Mouse (Mus musculus) spleen, adult 2 months (tissue): ENCODE results near the gene Gins2. TPM values are rescaled to one million over a fixed set of nuclear protein-coding genes. Genes with fewer than 3 reads are reported as not detected.
A peak's percentile ranks its signal among the peaks of the same experiment; 100 is the strongest.

ENCODE experiments used
- DNase-seq, 2 experiments: peaks; one replicate each; pipeline versions ENCODE4 v3.0.0 to v3.0.0-alpha.2; 2012 to 2021; ENCODE audit warnings: low spot score in 2 of 2, low read depth in 1 of 2
- H3K27ac ChIP-seq: fragments of 200-500 bp; 2 replicates; pipeline ENCODE4 v1.5.1; 2012; ENCODE audit warnings: low read length, inconsistent platforms; ENCODE audit not compliant: insufficient read depth
- H3K27me3 ChIP-seq: fragments of 200-500 bp; 2 replicates; pipeline ENCODE4 v1.6.1; 2012; ENCODE audit warnings: mild to moderate bottlenecking, moderate library complexity, low read length, inconsistent platforms; ENCODE audit not compliant: control insufficient read depth, insufficient read depth
- H3K36me3 ChIP-seq: fragments of 200-500 bp; 2 replicates; pipeline ENCODE4 v1.6.1; 2012; ENCODE audit warnings: mild to moderate bottlenecking, low read length, inconsistent platforms; ENCODE audit not compliant: control insufficient read depth, insufficient read depth
- H3K4me1 ChIP-seq: fragments of 200-500 bp; 2 replicates; pipeline ENCODE4 v1.6.1; 2011; ENCODE audit warnings: inconsistent platforms; ENCODE audit not compliant: control insufficient read depth, insufficient read depth, insufficient read length
- H3K4me3 ChIP-seq: fragments of 200-500 bp; 2 replicates; pipeline ENCODE4 v1.5.1; 2011; ENCODE audit warnings: mild to moderate bottlenecking, inconsistent platforms; ENCODE audit not compliant: insufficient read depth, insufficient read length; ENCODE audit errors: extremely low read depth
- CTCF ChIP-seq: fragments of 200-500 bp; IDR thresholded peaks from 2 replicates; pipeline ENCODE4 v1.5.1; 2011; ENCODE audit warnings: mild to moderate bottlenecking, inconsistent platforms; ENCODE audit not compliant: insufficient read depth, insufficient read length, insufficient replicate concordance; ENCODE audit errors: extremely low read depth
- POLR2A ChIP-seq: fragments of 200-500 bp; IDR thresholded peaks from 2 replicates; pipeline ENCODE4 v1.6.1; 2011; ENCODE audit warnings: low read depth, low read length, inconsistent platforms
- WGBS: fragments of 180-500 bp; shearing (Covaris S2); methylation state at CpG from one replicate; pipeline ENCODE4 v1.1.7; 2018; 5-methylcytosine and 5-hydroxymethylcytosine counted together
- polyA plus RNA-seq: library from polyadenylated mRNA; depleted of rRNA; stranded (reverse); fragments of >200 nt; gene quantifications from 2 replicates; pipeline ENCODE4 v1.2.3, GENCODE M21; 2012

Gins2 gene
- polyA plus RNA-seq, 1 experiment = 8.1 TPM

- 69% methylated on average over 7 of the region's 7 CpGs for WGBS
- peaks cover 38% of the 10 kb centered on the region for H3K36me3 ChIP-seq
- H3K4me1 ChIP-seq = peaks cover 18% of the 10 kb centered on the region; the same call in 1 of the 2 replicates
- no peak for DNase-seq
- no peak overlapping the region for H3K4me3 ChIP-seq
- no peaks in the 10 kb centered on the region for H3K27me3 ChIP-seq
- TF ChIP-seq POLR2A (no peak), CTCF (no peak)
- no peak overlapping the region for H3K27ac ChIP-seq
Measured at GRCm38 (mm10) chr8:120565151-120565711, 23.9 kb downstream of the Gins2 start.

DNA sequence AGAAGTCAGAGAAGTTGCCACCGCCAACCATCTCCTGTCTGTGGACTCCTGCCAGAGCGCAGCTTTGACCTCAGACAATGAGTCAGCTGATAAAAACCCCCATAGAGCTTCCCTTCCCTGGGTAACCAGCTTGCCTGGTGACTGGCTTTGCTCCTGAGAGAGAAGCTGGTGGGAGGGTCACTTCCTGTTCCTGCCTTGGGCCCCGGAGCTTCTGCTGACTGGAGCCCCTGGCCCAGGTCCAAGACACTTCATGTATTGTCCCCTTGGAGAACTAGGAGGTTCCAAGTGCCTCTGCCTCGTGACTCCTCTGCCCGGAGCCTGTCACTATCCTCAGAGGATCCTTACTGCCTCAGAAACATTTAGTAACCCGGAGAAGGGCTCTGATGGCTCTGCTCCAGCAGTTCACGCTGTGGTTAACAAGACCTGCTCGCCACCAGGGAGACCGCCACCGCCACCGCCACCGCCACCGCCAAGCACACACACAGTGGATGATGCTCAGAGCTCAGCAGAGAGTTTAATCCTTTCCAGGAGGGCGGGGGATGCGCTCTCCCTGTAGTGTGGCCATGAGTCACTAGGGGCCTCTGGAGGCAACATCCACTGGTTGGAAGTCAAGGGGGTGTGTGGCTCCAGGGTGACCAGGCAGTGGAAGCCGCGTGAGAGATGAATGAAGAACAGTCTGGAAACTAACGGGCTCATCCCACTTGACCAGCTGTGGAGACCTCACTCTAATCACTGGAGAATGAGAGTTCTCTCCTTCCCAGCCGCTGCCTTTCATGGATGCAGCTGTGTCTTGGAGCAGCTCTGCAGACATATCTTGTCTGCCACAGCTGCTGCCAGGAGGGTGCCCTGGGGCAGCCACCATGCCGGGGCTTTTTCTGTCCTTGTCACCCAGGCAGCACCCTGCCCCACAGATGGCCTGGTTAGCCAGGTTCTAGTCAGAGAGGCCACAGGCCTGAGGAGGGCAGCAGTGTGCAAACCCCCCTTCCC is 25.0 kb downstream of the Gins2 start:
- Histone ChIP-seq H3K36me3 (peaks cover 31% of the 10 kb centered on the region), H3K4me1 (peaks cover 18% of the 10 kb centered on the region; the same call in 1 of the 2 replicates), H3K27ac (peak overlapping the region; percentile 73)

GRCm38 (mm10) chr8:120563348-120563724 is 25.8 kb downstream of the Gins2 start:
- TF ChIP-seq POLR2A (no peak), CTCF (no peak)

More for the DNA sequence above, 25.0 kb downstream of the Gins2 start:
- Histone ChIP-seq H3K4me3 (no peak overlapping the region), H3K27me3 (no peaks in the 10 kb centered on the region)
- 23% methylated on average over 20 of the region's 20 CpGs for WGBS
- TF ChIP-seq CTCF (no peak), POLR2A (no peak)
- DNase-seq = peak in 1 of 2 experiments; percentile 52

DNA sequence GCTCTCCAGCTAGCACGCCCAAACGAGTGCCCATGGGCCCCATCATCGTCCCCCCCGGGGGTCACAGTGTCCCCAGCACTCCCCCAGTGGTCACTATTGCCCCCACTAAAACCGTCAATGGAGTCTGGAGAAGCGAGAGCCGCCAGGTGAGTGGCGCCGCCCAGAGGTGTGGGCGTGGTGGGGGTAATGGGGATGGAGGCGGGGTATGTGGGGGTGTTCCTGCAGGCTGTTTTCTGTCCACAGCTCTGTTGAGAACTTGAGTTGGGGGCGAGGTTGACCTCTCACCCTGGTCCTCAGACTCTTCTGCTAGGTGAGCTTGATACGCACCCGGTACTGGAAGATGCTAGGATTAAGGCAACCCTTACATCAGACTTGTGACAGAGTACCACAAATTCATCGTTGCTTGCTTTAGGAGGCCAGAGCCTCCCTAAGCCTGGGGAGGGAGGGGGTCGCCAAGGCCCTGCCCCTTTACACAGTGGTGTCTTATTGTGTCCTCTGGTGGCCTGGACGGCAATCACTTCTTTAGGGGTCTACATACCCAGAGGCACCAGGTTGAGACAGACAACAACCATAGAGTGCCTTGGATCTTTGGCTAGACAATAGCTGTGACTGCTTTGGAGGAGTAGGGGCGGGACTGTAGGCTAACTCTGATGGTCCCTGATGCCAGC is 26.3 kb downstream of the Gins2 start:
- Histone ChIP-seq H3K36me3 (peaks cover 21% of the 10 kb centered on the region), H3K27ac (peak overlapping the region; percentile 73; the same call in 1 of the 2 replicates), H3K4me3 (no peak overlapping the region), H3K4me1 (peaks cover 18% of the 10 kb centered on the region; the same call in 1 of the 2 replicates), H3K27me3 (no peaks in the 10 kb centered on the region)
- 90% methylated on average over 18 of the region's 18 CpGs for WGBS
- DNase-seq = no peak
- TF ChIP-seq CTCF = no peak
- no peak for TF ChIP-seq POLR2A

More at GRCm38 (mm10) chr8:120563348-120563724, 25.8 kb downstream of the Gins2 start:
- no peak for DNase-seq
- 42% methylated on average over 8 of the region's 8 CpGs for WGBS
- H3K27ac ChIP-seq = peak overlapping the region; percentile 73
- peaks cover 25% of the 10 kb centered on the region for H3K36me3 ChIP-seq
- H3K27me3 ChIP-seq = no peaks in the 10 kb centered on the region
- no peak overlapping the region for H3K4me3 ChIP-seq
- H3K4me1 ChIP-seq = peaks cover 18% of the 10 kb centered on the region; the same call in 1 of the 2 replicates

- no peak for DNase-seq
- 86% methylated on average over 22 of the region's 22 CpGs for WGBS
- no peaks in the 10 kb centered on the region for H3K27me3 ChIP-seq
- peaks cover 19% of the 10 kb centered on the region; the same call in 1 of the 2 replicates for H3K4me1 ChIP-seq
- no peak overlapping the region for H3K4me3 ChIP-seq
- peaks cover 12% of the 10 kb centered on the region for H3K36me3 ChIP-seq
- TF ChIP-seq POLR2A (no peak), CTCF (peak; percentile 26; the same call in 1 of the 2 replicates)
- H3K27ac ChIP-seq = no peak overlapping the region
Measured at GRCm38 (mm10) chr8:120561539-120562435, 27.3 kb downstream of the Gins2 start.

DNA sequence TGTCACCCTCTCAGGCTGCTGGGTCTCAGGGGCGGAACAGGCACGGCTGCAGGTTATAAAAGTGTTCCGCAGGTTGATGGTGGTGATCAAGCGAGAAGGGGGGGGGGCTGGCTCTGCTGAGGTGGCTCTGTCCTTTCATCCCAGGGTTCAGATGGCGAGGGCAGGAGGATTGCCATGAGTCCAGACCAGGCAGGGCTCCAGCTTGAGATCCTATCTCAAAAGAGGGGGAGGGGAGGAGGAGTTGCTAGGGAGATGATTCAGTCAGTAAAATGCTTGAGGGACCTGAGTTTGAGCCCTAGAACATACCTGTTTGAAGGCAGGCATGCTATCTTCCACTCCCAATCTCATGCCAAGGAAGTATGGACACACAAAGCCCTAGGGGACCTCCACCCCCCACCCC is 28.6 kb downstream of the Gins2 start:
- no peaks in the 10 kb centered on the region for H3K27me3 ChIP-seq
- DNase-seq = no peak
- 93% methylated on average over 5 of the region's 5 CpGs for WGBS
- peaks cover 6% of the 10 kb centered on the region for H3K36me3 ChIP-seq
- peaks cover 23% of the 10 kb centered on the region; the same call in 1 of the 2 replicates for H3K4me1 ChIP-seq
- no peak overlapping the region for H3K27ac ChIP-seq
- TF ChIP-seq POLR2A = no peak
- no peak for TF ChIP-seq CTCF
- H3K4me3 ChIP-seq = no peak overlapping the region
